Mouse (Mus musculus) adrenal gland, postnatal 4 days (tissue): ENCODE measurements at regions not wholly inside any gene's neighbourhood (a gene's known extent, or its start where the extent isn't known, plus 50 kb on each side); places are given as distances from the start of the nearest gene placed in this dataset.
"Not testable (repeated sequence)": the region's sequence is repeated elsewhere in the genome, so short reads cannot be mapped to it uniquely, and the experiment has no call there.

ENCODE experiments used
- DNase-seq, 2 experiments: peaks; one replicate each; pipeline ENCODE4 v3.0.0; 2021 to 2022; ENCODE audit warnings: low spot score in 2 of 2, mixed read lengths in 2 of 2

- DNase-seq, result no peak
Measured at GRCm38 (mm10) chr17:83035574-83035918, 179.5 kb upstream of the Pkdcc start.

DNA sequence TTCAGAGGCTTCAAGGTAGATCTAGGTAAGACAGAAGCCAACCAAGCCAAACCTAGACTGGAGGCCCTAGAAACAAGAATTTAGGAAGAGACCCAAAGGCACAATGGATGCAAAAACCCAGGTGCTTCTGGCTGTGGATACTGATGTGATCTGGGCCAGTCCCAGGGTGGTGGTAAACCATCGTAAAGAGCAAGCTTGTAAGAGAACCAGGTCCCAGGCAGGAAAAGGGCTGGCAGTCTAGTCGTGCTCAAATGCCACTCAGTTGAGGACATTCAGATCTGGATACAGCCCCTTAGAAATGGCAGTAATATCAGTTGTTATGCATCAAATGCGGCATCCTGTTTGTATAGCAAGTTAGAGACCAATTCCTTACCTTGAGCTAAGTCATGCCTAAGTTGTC is 175.5 kb upstream of the Pkdcc start:
- no peak for DNase-seq

DNA sequence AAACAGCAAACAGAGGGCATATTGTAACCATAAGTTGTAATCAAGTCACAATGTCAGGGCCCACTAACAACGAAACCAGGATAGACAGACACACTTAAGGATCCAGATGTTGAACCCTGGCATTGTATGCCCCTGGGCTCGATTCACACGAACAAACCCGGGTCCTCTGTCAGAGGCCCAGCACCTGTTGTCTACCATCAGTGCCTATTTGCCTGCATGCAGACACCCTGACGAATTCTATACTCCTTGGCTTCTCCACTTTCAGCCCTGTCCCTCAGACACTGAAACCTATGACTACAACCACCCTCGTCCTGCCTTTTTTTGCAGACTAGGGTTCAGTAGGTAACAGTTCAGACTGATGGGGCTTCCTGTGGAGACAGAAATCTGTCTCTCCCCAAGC is 170.6 kb upstream of the Pkdcc start:
- DNase-seq, result no peak

DNA sequence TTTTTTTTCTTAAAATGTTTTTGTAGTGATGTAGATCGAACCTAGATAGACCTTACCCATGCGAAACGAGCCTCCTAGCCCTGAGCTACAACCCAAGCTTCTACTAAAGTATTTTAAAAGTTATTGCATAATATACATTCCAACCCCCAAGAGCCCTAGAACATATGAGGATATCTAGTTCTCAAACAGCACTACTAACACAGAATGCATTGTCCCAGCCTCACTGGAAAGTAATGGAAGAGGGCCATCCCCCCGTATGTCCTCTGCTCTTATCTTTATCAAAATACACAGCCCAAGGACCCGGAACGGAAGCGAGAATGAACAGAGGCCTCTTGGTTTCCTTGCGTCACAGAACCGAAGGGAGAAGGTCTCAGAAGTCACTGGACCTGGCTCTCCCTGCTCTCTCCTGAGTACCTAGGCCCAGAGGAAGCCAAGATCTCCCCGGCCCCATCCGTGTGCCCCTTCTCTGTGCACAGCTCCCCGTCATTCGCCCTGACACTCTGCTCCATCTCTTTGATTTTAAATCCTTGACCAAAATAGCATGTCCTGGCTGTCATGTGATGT is 165.0 kb upstream of the Pkdcc start:
- peak in 1 of 2 experiments; percentile 34 for DNase-seq

DNA sequence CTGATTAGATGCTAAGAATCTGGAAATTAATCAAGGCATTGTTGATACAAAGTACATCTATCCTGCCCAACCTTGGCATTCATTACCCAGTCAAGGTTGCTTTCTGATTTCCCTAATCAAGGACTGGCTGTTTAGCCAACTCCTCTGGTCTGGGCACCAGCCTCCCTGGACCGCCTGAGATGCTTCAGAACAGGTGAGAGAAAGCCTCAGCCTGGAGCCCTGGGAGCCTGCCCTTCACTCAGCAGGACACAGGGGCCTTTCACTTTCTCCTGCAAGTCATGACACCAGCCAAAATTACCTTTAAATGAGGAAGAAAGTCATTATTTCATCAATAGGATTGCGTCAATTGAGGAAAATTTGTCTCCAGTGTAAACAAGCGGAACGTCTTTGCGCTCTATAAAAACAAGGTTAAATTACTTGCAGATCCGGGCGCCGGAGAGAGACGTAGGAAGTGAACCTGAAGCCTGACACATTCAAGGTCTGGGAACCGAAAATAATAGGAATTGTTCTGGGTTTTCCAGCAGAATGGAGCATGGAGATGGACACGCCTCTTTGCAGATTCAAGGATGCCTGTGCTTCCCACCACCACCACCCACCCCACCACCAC is 164.4 kb upstream of the Pkdcc start:
- no peak for DNase-seq

GRCm38 (mm10) chr17:83052613-83053140 is 162.4 kb upstream of the Pkdcc start:
- no peak for DNase-seq

DNA sequence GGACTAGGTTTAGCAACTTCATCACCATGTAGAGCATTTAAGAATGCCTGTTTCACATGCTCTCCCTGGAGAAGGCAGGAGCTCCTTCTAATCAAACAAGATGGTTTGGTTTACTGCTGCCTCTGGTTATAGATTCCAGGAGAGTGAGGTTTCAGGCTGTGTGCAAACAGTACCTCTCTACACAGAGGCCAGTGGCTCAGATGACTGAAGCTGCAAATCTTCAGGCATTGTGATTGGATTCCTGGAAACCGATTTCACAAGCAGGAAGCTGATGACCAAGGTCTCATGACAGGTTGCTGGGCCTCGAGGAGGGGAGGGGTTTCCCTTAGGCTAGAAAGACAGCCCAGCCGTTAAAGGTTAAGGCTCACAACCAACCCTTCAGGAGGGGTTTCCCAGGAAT is 157.3 kb upstream of the Pkdcc start:
- no peak for DNase-seq

DNA sequence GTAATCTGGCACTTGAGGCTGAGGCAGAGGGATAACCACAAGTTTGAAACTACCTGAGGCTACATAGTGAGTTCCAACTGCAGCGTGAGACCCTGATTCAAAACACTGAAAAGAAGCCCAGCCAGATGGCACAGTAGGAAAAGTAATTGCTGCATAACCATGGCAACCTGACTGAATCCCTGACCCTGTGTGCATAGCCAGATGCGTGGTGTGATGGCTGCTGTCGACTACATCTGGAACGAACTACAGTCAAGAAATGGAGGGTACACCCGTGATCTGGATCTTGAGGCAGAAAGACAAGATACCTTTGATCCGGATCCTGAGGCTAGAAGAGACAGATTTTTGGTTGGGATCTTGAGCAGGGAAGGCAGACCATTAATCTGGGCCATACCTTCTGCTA is 153.2 kb upstream of the Pkdcc start:
- no peak for DNase-seq

- DNase-seq, result no peak
Measured at GRCm38 (mm10) chr17:83063848-83064247, 151.2 kb upstream of the Pkdcc start.

- not testable (repeated sequence) for DNase-seq
Measured at GRCm38 (mm10) chr17:83064376-83064775, 150.7 kb upstream of the Pkdcc start.

GRCm38 (mm10) chr17:83069246-83069645 is 145.8 kb upstream of the Pkdcc start:
- DNase-seq, result no peak

- no peak for DNase-seq
Measured at GRCm38 (mm10) chr17:83071746-83072145, 143.3 kb upstream of the Pkdcc start.

DNA sequence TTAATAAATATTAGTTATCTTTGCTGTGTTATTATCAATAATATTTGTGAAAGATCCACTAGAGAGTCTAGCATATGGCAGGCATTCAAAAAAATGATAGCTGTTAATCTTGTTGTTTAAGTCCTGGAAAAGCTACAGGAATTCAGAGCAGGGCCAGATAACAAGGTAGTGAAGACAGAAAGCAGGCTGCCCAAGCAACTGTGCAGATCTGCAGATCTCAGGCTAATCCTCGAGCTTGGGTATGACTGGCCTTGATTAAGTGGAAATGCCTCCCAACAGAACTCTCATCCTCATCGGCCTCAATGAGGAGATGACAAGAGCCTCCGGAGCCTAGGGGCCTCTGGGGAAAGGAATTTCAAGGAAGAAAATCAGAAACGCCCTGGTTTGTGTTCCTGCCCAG is 142.9 kb upstream of the Pkdcc start:
- no peak for DNase-seq

- DNase-seq, result no peak
Measured at GRCm38 (mm10) chr17:83074893-83075292, 140.2 kb upstream of the Pkdcc start.

- no peak for DNase-seq
Measured at GRCm38 (mm10) chr17:83077737-83078600, 137.1 kb upstream of the Pkdcc start.

- no peak for DNase-seq
Measured at GRCm38 (mm10) chr17:83078601-83079360, 136.3 kb upstream of the Pkdcc start.

DNA sequence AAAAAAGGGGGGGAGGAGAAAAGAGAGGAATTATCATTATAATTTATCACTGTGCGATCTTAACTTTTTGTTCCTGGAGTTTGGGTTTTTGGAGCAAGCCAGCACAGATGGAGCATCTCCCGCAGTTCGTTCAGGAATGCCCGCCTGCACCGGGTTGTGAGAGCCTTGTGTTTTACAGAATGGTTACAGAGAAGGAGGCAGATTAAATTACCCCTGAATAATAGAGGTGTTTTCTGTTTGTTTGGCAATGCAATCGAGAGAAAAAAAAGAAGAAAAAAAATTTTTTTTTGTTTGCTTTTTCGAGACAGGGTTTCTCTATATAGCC is 135.8 kb upstream of the Pkdcc start:
- no peak for DNase-seq

GRCm38 (mm10) chr17:83081729-83082128 is 133.4 kb upstream of the Pkdcc start:
- DNase-seq, result no peak

DNA sequence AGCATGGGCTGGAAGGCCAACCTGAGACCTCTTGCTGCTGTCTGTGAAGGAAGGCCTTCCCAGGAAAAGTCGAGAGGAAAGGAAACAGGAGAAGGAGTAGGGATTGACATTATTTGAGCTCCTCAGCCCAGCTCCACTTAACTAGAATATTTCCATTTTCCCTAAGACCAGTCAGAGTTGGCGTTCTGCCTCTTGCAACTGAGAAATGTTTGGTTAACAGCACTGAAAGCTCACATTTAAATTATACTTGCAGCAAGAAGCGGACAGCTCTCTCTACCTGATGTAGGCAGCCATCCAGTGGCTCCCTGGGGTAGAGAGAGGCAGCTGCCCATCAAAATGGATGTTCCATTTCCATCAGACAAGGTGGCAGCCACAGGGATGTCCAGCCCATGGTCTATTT is 131.6 kb upstream of the Pkdcc start:
- no peak for DNase-seq

- no peak for DNase-seq
Measured at GRCm38 (mm10) chr17:83085792-83086475, 129.2 kb upstream of the Pkdcc start.

GRCm38 (mm10) chr17:83086703-83087102 is 128.4 kb upstream of the Pkdcc start:
- DNase-seq, result no peak
